Mouse (Mus musculus) liver, embryonic 14.5 days (tissue): Measurements from ENCODE around the gene Rpsa.

Experiments
- CTCF ChIP-seq: IDR thresholded peaks from 2 replicates; pipeline ENCODE4 v1.5.1; 2016; ENCODE audit warnings: antibody characterized with exemption, low read depth, control low read depth
- EP300 ChIP-seq: IDR thresholded peaks from 2 replicates; pipeline ENCODE4 v1.6.1; 2016; ENCODE audit warnings: antibody characterized with exemption, low read depth

DNA sequence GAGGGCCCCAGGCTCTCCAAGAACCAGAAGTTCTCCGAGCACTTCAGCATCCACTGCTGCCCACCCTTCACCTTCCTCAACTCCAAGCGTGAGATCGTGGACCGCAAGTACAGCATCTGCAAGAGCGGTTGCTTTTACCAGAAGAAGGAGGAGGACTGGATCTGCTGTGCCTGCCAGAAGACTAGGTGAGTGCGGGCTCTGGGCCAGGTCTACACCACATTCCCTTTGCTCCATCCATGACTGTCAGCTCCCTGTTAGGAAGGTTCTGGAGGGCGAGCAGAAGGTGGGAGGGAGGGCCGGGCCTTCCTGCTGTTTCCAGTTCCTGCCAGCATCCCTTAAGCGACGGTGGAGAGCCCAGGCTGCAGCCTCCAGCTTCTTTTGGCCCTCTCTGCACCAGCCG is 40.3 kb downstream of the Rpsa start:
- TF ChIP-seq EP300 (no peak), CTCF (no peak)
